Mouse (Mus musculus) MN1 (cell line): ENCODE data around the gene Pcx.

ENCODE experiments used
- DNase-seq: peaks from one replicate; pipeline ENCODE4 v3.0.0-alpha.2; 2016; ENCODE audit warnings: low spot score

The Pcx gene

GRCm38 (mm10) chr19:4548305-4548883 is 38.1 kb downstream of the Pcx start:
- no peak for DNase-seq

- no peak for DNase-seq
These were observed 44.0 kb downstream of the Pcx start for GRCm38 (mm10) chr19:4554248-4554647.

GRCm38 (mm10) chr19:4555086-4555485 is 44.8 kb downstream of the Pcx start:
- DNase-seq = no peak

GRCm38 (mm10) chr19:4556787-4557186 is 46.5 kb downstream of the Pcx start:
- DNase-seq = no peak

- no peak for DNase-seq
These were observed 47.7 kb downstream of the Pcx start for GRCm38 (mm10) chr19:4557796-4558569.

GRCm38 (mm10) chr19:4558570-4558955 is 48.3 kb downstream of the Pcx start:
- DNase-seq = no peak

- no peak for DNase-seq
These were observed 48.7 kb downstream of the Pcx start for GRCm38 (mm10) chr19:4559011-4559410.

GRCm38 (mm10) chr19:4559588-4559987 is 49.3 kb downstream of the Pcx start:
- DNase-seq = no peak

GRCm38 (mm10) chr19:4560205-4560604 is 49.9 kb downstream of the Pcx start:
- DNase-seq = no peak

GRCm38 (mm10) chr19:4565678-4566077 is 55.4 kb downstream of the Pcx start:
- DNase-seq = no peak

GRCm38 (mm10) chr19:4566880-4567279 is 56.6 kb downstream of the Pcx start:
- DNase-seq = no peak

- DNase-seq = no peak
These were observed 57.4 kb downstream of the Pcx start for GRCm38 (mm10) chr19:4567665-4568064.

GRCm38 (mm10) chr19:4568832-4569231 is 58.6 kb downstream of the Pcx start:
- DNase-seq = no peak

GRCm38 (mm10) chr19:4569356-4570236 is 59.3 kb downstream of the Pcx start:
- DNase-seq = no peak

GRCm38 (mm10) chr19:4570237-4570613 is 60.0 kb downstream of the Pcx start:
- no peak for DNase-seq

- DNase-seq = no peak
These were observed 60.5 kb downstream of the Pcx start for GRCm38 (mm10) chr19:4570815-4571214.

GRCm38 (mm10) chr19:4571658-4572057 is 61.4 kb downstream of the Pcx start:
- no peak for DNase-seq

GRCm38 (mm10) chr19:4572061-4572460 is 61.8 kb downstream of the Pcx start:
- no peak for DNase-seq

- no peak for DNase-seq
These were observed 62.2 kb downstream of the Pcx start for GRCm38 (mm10) chr19:4572467-4572866.

GRCm38 (mm10) chr19:4573241-4573640 is 63.0 kb downstream of the Pcx start:
- DNase-seq = no peak

- no peak for DNase-seq
These were observed 68.5 kb downstream of the Pcx start for GRCm38 (mm10) chr19:4578799-4579198.

- no peak for DNase-seq
These were observed 69.0 kb downstream of the Pcx start for GRCm38 (mm10) chr19:4579296-4579695.

- no peak for DNase-seq
These were observed 73.6 kb downstream of the Pcx start for GRCm38 (mm10) chr19:4583856-4584255.
